Mouse (Mus musculus): ENCODE results near the gene Taf5l.
"Not testable (repeated sequence)": the region's sequence is repeated elsewhere in the genome, so short reads cannot be mapped to it uniquely, and the experiment has no call there.

The Taf5l gene

GRCm38 (mm10) chr8:124021237-124022227 is at the start of gene Taf5l, which contains the start of gene Urb2:
TSS of gene Taf5l (minus strand) at chr8:124021397.
TSS of gene Urb2 (plus strand) at chr8:124021508.
- DNase-seq (ENCODE audit: low spot score in 2 of 2): peak; percentile 94

- DNase-seq (ENCODE audit: low spot score in 2 of 2): peak; percentile 76 to 85
These were observed 49.4 kb upstream of the Taf5l start for GRCm38 (mm10) chr8:124070363-124071324.

- no peak for DNase-seq (ENCODE audit: low spot score in 2 of 2)
These were observed 46.0 kb upstream of the Taf5l start for GRCm38 (mm10) chr8:124067059-124067750.

- DNase-seq (ENCODE audit: low spot score in 2 of 2): no peak
These were observed 45.3 kb upstream of the Taf5l start for GRCm38 (mm10) chr8:124066325-124067058.

- DNase-seq (ENCODE audit: low spot score in 2 of 2): peak in 1 of 2 experiments; percentile 13
These were observed 35.8 kb upstream of the Taf5l start for GRCm38 (mm10) chr8:124056832-124057655.

- DNase-seq (ENCODE audit: low spot score in 2 of 2): no peak
These were observed 31.4 kb upstream of the Taf5l start for GRCm38 (mm10) chr8:124052568-124052967.

GRCm38 (mm10) chr8:124052110-124052509 is 30.9 kb upstream of the Taf5l start:
- DNase-seq (ENCODE audit: low spot score in 2 of 2): peak; percentile 65 to 79

- DNase-seq (ENCODE audit: low spot score in 2 of 2): no peak
These were observed 24.7 kb upstream of the Taf5l start for GRCm38 (mm10) chr8:124045856-124046255.

- DNase-seq (ENCODE audit: low spot score in 2 of 2): no peak
These were observed 23.7 kb upstream of the Taf5l start for GRCm38 (mm10) chr8:124044931-124045330.

GRCm38 (mm10) chr8:124044421-124044820 is 23.2 kb upstream of the Taf5l start:
- DNase-seq (ENCODE audit: low spot score in 2 of 2): no peak

GRCm38 (mm10) chr8:124042201-124042600 is 21.0 kb upstream of the Taf5l start:
- DNase-seq (ENCODE audit: low spot score in 2 of 2): no peak

- DNase-seq (ENCODE audit: low spot score in 2 of 2): no peak
These were observed 18.2 kb upstream of the Taf5l start for GRCm38 (mm10) chr8:124039351-124039750.

- DNase-seq (ENCODE audit: low spot score in 2 of 2): no peak
These were observed 16.9 kb upstream of the Taf5l start for GRCm38 (mm10) chr8:124038121-124038520.

- no peak for DNase-seq (ENCODE audit: low spot score in 2 of 2)
These were observed 12.2 kb upstream of the Taf5l start for GRCm38 (mm10) chr8:124033400-124033799.

GRCm38 (mm10) chr8:124027831-124028230 is 6.6 kb upstream of the Taf5l start:
- DNase-seq (ENCODE audit: low spot score in 2 of 2): no peak

- not testable (repeated sequence) for DNase-seq (ENCODE audit: low spot score in 2 of 2)
These were observed 5.1 kb upstream of the Taf5l start for GRCm38 (mm10) chr8:124026265-124026664.

- peak; percentile 57 to 69 for DNase-seq (ENCODE audit: low spot score in 2 of 2)
These were observed 559 bp downstream of the Taf5l start for GRCm38 (mm10) chr8:124020439-124021236.

GRCm38 (mm10) chr8:124019782-124020181 is 1.4 kb downstream of the Taf5l start:
- DNase-seq (ENCODE audit: low spot score in 2 of 2): no peak

GRCm38 (mm10) chr8:124014751-124015150 is 6.4 kb downstream of the Taf5l start:
- no peak for DNase-seq (ENCODE audit: low spot score in 2 of 2)

Measured in right cerebral cortex, postnatal 10 days (tissue).